In the genomic region with DNA sequence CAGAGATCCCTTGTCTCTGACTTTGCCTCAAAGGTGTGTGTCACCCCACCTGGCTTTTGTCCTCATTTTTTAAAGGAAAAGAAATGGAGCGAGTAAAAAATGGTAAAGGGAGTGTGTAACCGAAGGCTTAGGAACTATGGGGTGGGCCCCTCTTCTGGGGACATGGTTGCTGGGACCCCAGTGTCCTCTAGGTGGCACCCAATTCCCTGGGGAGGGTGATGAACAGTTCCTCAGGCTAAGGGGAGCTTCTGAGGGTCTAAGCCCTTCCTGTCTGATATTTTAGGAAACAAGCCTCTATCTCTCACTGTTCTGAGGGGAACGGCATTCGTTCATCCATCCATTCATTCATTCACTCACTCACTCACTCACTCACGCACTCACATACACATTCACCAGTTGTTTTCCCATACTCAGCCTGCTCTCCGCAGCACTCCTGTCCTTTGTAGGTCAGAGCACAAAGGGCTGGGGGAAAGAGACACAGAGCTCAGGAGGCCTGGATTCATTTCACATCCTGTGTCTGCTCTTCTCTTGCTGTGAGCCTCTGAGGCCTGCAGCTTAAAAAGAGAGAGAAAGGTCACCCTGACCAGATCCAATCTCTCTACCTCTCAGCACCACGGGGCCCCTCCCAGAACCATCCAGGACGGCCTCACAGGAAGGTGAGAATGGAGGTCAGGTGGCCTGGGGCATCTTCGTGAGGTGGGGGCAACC, we compare ENCODE assay signal across 9 mouse cellular contexts. TPM values are rescaled to one million over a fixed set of nuclear protein-coding genes. Genes with fewer than 3 reads are reported as not detected.
DNase-seq lines count a peak whose midpoint lies in the region; ATAC-seq and TF ChIP-seq lines count a peak whose summit lies in the region.
"Had no signal": no experiment of that assay in that cellular context is flagged by ENCODE, and none has a peak within 500 bp of the region (broad histone marks: within the 10 kb centered on the region; RNA-seq: fewer than 3 reads in every experiment).

No protein-coding gene starts in this region.

- H3K9me3 ChIP-seq in MEL (replicated peaks; ENCODE audit: insufficient read depth, low read length), result no peaks in the 10 kb centered on the region
- no peaks in the 10 kb centered on the region for H3K9me3 ChIP-seq in heart, embryonic 16.5 days (replicated peaks; ENCODE audit: control insufficient read depth, low read length)

- H3K4me3 ChIP-seq in cerebellum, adult 2 months (replicated peaks; ENCODE audit: insufficient read depth, low read depth, low read length), result no peak overlapping the region
- no peak overlapping the region for H3K4me3 ChIP-seq in MEL (ENCODE audit: control insufficient read depth in 1 of 2, insufficient read depth in 1 of 2, low read depth in 2 of 2, low read length in 2 of 2)
- no peak overlapping the region for H3K4me3 ChIP-seq in heart, embryonic 16.5 days (ENCODE audit: low read length)

- WGBS in cerebellum, adult 2 months, result 60% methylated on average over 9 of the region's 9 CpGs
- 32% methylated on average over 9 of the region's 9 CpGs for WGBS in heart, embryonic 16.5 days

- no peak; the same call in 1 of the 2 replicates for ATAC-seq in heart, embryonic 16.5 days (replicated peaks; ENCODE audit: extremely low read depth, insufficient read depth, low FRiP score)

- no peak for TF ChIP-seq POLR2A in cerebellum, adult 2 months (IDR thresholded peaks at IDR 0.05; ENCODE audit: borderline replicate concordance, insufficient read depth, low read length)
- TF ChIP-seq POLR2A in MEL (IDR thresholded peaks at IDR 0.05; ENCODE audit: control insufficient read depth in 1 of 2, insufficient read depth in 1 of 2, low read depth in 1 of 2, low read length in 2 of 2, poor library complexity in 1 of 2), result no peak

- peak; percentile 50 for TF ChIP-seq RAD21 in MEL (IDR thresholded peaks at IDR 0.05; ENCODE audit: low read depth, low read length)

- H3K4me1 ChIP-seq in cerebellum, adult 2 months (ENCODE audit: control insufficient read depth, insufficient read depth, low read length), result no peaks in the 10 kb centered on the region
- H3K4me1 ChIP-seq in MEL (ENCODE audit: control insufficient read depth in 1 of 2, insufficient read depth in 2 of 2, low read length in 2 of 2), result no peaks in the 10 kb centered on the region
- H3K4me1 ChIP-seq in heart, embryonic 16.5 days (ENCODE audit: control insufficient read depth, insufficient read depth, low read length), result peaks cover 7% of the 10 kb centered on the region; the same call in 1 of the 2 replicates

- no peaks in the 10 kb centered on the region for H3K36me3 ChIP-seq in MEL (ENCODE audit: control insufficient read depth in 1 of 2, insufficient read depth in 2 of 2, low read length in 2 of 2)
- H3K36me3 ChIP-seq in heart, embryonic 16.5 days (ENCODE audit: control insufficient read depth, insufficient read depth), result no peaks in the 10 kb centered on the region

- H3K27me3 ChIP-seq in cerebellum, adult 2 months (ENCODE audit: control insufficient read depth, insufficient read depth, low read length), result no peaks in the 10 kb centered on the region
- peaks cover 0 to 4% of the 10 kb centered on the region in 2 experiments; a peak in 3 of 4 replicates for H3K27me3 ChIP-seq in MEL (ENCODE audit: control insufficient read depth in 1 of 2, insufficient read depth in 2 of 2, low read length in 2 of 2)
- H3K27me3 ChIP-seq in heart, embryonic 16.5 days (ENCODE audit: control insufficient read depth, insufficient read depth, low read length), result no peaks in the 10 kb centered on the region

- DNase-seq in cerebellum, adult 2 months, result no peak
- DNase-seq in cerebellum, adult 18-20 months, result no peak
- peak; percentile 3 to 13 for DNase-seq in left cerebral cortex, adult 18-20 months (ENCODE audit: low spot score in 2 of 2)
- DNase-seq in left cerebral cortex, adult 11 months (ENCODE audit: low spot score), result no peak
- DNase-seq in MEL (ENCODE audit: low read depth, low spot score), result peak; percentile 43
- DNase-seq in spleen, postnatal 4 days (ENCODE audit: low spot score in 2 of 2), result peak; percentile 50 to 71
- no peak for DNase-seq in urinary bladder, postnatal 4 days (ENCODE audit: low spot score in 2 of 2)

- H3K79me2 ChIP-seq in MEL (ENCODE audit: control insufficient read depth, insufficient read depth, low read length, poor library complexity), result no peaks in the 10 kb centered on the region

- H3K4me2 ChIP-seq in heart, embryonic 16.5 days (ENCODE audit: low read depth, low read length), result no peak overlapping the region

- H3K27ac ChIP-seq in cerebellum, adult 2 months (ENCODE audit: insufficient read depth, low read length), result no peak overlapping the region
- H3K27ac ChIP-seq in MEL (ENCODE audit: control insufficient read depth, low read depth, low read length), result no peak overlapping the region
- H3K27ac ChIP-seq in heart, embryonic 16.5 days (ENCODE audit: low read length), result no peak overlapping the region

- peak; percentile 25; the same call in 1 of the 2 replicates for TF ChIP-seq CTCF in cerebellum, adult 2 months (IDR thresholded peaks at IDR 0.05; ENCODE audit: borderline replicate concordance, insufficient read depth, low read depth, low read length)
- TF ChIP-seq CTCF in MEL (IDR thresholded peaks at IDR 0.05 in 2 of 3, conservative IDR thresholded peaks at IDR 0.05 in 1 of 3; ENCODE audit: control insufficient read depth in 1 of 3, insufficient read depth in 1 of 3, low read depth in 2 of 3, low read length in 3 of 3, poor library complexity in 1 of 3, severe bottlenecking in 1 of 3), result peak; percentile 65 to 81 (median 72)

- H3K9ac ChIP-seq in MEL (ENCODE audit: control insufficient read depth, low read depth, low read length, poor library complexity, severe bottlenecking), result no peak overlapping the region
- H3K9ac ChIP-seq in heart, embryonic 16.5 days (ENCODE audit: low read length), result peak overlapping the region; percentile 50

- no peak for TF ChIP-seq EP300 in MEL (IDR thresholded peaks at IDR 0.05; ENCODE audit: low read depth in 1 of 2, low read length in 2 of 2)

TF ChIP-seq in MEL, 35 proteins besides CTCF, POLR2A, EP300 and RAD21:
- TF ChIP-seq SMC3 (IDR thresholded peaks at IDR 0.05; ENCODE audit: low read depth, low read length) (peak; percentile 65), POLR2AphosphoS5 (IDR thresholded peaks at IDR 0.05; ENCODE audit: borderline replicate concordance, low read depth, low read length) (no peak)

RNA-seq across cellular contexts. Expression of a gene that starts 36.3 kb away (rescaled TPM):
- polyA plus RNA-seq in cerebellum, adult 2 months (2012; rRNA removed), result not detected in 2 replicates
- total RNA-seq in left cerebral cortex, adult 18-20 months (2021), result not detected
- not detected in 2 replicates for total RNA-seq in MEL (2012; rRNA removed)
- polyA plus RNA-seq in MEL (2012; ENCODE audit: insufficient read depth in 1 of 2, insufficient read length in 2 of 2, low read depth in 1 of 2, low replicate concordance in 2 of 2, missing spikeins in 1 of 2), result not detected
- 7.9 and 9.7 TPM in 2 replicates for polyA plus RNA-seq in heart, embryonic 16.5 days (2015; fragmentation: Nextera tagmentation; extraction: Ambion mirVana)
- polyA plus RNA-seq: gonadal fat pad, adult 2 months had no signal

Comparison
In these comparisons a context has a peak if more than half of its experiments do, and no peak if none do; other contexts are left out.
1. DNase-seq: peak in left cerebral cortex, adult 18-20 months (2 of 2), MEL (single experiment) and spleen, postnatal 4 days (2 of 2); none in cerebellum, adult 2 months (0 of 2), cerebellum, adult 18-20 months (0 of 2), left cerebral cortex, adult 11 months (single experiment) and urinary bladder, postnatal 4 days (0 of 2).